Mouse (Mus musculus): ENCODE measurements around the gene Reep1.

GRCm38 (mm10) chr6:71737202-71737601 lies 29.8 kb downstream of the Reep1 start:
- TF ChIP-seq CTCF (IDR thresholded peaks at IDR 0.05; ENCODE audit: low read depth) (no peak), EP300 (optimal IDR thresholded peaks at IDR 0.05) (no peak)
